Mouse (Mus musculus): ENCODE measurements at regions not wholly inside any gene's neighbourhood (a gene's known extent, or its start where the extent isn't known, plus 50 kb on each side); places are given as distances from the start of the nearest gene placed in this dataset.

DNA sequence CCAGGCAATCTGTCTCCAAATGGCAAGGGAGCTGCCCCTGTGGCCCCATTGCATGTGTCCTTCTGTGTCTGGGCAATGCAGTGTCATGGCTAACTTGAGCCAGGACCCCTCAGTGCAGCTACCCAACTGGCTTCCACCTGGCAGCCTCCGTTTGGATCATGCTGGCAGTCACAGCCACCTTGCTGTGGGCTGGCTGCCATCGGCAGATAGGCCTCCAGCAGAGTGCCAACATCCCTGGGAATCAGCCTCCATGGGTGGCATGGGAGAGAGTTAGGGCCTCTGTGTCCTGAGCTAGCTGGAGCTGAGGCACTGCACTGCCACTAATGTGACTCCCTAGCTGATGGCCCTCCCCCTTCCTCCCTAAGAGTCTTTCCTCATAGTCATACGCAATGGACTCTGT, 174.7 kb upstream of the Fam19a5 start:
- DNase-seq = no peak

DNA sequence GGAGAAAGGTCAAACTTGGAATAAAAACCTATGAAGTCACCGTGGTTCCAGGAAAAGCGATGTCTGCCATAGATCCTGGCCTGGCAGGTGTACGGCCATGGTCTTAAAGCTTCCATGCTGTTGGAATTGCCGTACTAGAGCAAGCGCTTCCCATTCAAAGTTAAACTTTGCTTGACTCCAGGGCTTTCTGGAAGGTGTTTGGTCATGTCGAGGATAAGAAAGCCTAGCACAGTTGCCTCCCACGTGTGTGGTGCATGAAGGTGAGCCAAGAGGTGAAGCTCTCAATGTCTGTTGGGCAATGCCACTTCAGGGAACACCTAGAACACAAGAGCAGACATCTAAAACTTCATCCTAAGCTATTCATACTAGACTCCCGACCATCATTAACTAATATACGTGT, 174.3 kb upstream of the Fam19a5 start:
- no peak for DNase-seq

DNA sequence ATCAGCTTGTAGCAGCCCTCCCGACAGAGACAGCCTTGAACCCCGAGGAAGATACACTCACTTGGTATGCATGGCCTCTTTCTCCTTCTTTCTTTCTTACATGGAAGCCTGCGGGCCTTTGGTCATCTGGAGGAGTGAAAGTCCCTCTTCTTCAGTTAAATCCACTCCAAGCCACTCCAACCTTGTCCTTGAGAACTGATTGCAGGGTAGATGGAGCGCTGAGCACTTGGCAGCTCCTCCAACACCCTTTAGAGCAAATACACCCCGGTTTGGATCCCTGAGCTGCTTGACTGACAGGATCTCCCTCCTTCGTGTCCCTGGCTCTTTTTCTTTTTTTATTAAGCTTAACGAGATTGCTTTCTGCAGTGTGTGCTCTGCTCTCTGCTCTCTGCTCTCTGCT, 173.3 kb upstream of the Fam19a5 start:
- no peak for DNase-seq

DNA sequence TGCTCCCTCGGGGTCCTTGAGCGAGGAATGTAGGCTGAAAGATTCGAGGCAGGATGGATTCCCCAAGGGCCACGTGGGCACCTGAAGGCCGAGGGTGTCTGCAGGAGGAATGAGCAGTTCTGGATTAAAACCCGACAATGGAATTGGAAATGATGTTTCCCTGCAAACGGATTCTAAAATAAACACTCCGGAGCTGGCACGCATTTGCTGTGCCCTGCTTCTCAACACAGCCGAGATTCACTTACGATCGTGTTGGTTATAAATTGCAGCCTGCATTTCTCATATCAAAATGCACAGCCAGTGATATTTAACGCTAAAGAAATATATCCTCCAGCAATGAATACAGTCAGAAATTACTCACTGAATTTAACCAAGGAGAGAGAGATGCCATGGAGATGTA, 169.4 kb upstream of the Fam19a5 start:
- DNase-seq = no peak

DNA sequence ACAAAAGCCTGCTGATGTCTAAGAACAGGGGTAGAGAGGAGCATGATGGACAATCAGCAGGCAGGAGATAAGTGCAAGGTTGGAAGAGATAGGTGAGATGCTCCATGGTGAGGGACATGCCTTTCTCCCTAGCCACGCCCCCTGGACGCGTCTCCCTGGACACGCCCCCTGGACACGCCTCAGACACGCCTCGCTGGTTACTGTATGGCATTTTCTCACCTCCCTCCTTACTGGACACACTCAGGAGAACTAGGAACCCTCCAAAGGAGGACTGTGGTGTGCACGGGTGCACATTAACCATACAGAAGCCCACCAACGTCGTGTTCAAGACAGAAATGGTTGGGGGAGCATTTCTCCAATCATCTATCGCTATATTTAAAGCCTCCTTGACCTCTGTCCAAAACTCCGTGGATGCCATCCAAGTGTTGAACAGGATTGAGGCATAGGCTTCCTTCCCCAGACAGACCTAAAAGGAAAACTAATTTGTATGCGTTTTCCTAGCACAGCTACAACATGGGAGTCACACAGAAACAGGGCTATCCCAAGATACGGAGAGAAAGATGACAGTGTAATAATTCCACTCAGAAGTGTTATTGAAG, 168.4 kb upstream of the Fam19a5 start:
- no peak for DNase-seq

DNA sequence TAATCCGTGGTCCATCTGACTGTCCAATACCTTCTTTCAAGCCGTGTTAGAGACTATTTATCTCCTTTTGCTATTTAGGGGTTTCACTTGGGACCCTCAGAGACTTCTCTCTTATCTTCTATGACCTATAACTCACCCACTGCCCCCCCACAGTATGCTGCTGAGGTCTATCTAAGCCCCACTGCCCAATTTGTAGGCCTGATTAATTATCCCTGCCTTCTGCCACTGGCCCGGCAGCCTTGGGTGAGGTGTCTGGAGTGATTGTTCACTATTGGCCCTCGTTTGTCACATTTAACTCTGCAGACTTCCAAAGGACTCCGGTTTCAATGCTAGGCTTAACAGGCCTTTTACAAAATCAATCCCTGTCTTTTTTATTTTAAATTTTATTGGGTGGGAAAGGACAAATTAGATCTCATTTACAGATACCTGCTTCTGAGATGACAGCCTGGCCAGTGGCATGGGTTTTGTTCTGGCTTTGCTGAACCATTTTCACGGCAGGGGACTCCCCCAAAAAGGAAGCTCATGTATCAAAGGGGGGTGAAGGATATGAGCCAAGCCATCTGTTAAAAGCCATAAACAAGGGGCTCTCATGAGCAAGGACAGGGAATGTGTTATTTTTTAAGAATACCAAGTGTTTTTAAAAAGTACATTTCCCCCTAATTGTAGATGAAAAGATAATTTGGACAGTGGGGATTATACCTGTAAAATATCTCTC, 160.4 kb upstream of the Fam19a5 start:
- no peak for DNase-seq

DNA sequence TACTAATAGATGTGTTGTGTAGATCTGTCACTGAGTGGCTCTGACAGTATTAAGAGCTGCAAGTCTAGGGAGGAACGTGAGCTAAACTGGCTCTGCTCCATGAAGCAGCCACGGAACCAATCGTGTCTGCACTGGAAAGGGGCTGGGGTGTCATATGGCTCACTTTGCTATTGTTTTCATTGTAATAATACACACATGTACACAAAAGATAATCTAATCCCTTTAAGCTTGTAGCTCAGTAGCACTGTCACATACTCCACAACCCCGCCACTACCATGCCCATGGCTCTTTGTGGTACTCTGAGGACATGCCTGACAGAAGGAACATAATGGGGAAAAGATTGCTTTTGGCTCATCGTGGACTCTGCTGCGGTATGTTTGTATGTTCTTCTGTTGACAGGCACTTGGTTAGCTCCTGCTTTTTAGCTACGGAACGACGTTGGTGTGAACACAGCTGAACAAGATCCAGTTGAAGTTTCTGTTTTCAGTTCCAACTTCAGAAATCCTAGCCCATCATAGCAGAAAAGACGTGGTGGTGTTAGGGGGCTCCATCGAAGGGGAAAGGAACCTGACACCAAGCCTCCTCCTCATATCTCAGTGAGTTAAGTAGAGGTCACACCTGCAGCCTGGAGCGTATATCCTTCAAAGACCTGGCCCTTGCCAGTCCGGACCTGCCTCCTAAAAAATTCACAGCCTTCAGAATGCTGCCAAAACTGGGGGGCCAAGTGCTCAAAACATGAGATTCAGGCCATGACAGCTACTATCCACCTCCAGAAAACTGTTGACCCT, 159.6 kb upstream of the Fam19a5 start:
- DNase-seq = no peak

DNA sequence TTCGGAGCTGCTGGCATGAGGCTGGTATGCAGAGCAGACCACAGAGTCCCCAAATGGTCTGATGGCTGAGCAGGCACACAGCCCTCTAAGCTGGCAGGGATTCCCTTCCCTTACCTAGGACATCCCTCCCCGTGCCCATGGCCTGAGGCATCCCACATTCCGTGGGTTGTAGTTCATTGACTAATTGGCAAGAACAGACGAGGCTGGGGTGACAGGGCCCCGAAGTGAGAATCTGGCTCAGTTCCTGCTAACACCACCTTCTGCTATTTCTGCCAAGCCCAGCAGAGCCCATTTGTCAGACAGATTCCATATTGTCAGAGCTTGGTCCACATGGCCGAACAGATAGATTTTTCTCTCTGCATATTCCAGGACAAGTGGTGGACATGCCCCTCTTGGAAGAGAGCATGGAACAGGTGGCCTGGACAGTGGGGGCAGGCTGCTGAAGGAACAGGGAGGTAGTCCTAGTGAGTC, 157.6 kb upstream of the Fam19a5 start:
- no peak for DNase-seq

DNA sequence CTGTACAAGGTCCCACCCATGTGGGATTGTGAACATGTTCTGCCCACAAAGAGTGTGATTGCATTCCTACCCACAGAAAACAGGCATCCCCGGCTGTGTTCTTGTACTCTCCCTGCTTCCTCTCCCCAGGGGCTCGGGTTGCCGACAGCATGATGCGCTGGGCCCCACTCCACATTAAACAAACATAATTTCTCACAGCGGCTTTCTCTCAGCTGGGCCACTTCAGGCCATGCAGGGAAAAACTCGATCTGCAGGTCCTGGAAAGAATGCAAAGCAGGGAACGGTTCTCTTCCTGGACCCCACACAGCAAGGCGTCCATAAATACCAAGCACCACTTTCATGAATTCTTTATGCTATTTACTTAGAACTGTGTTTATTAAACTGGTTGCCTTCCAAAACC, 152.7 kb upstream of the Fam19a5 start:
- DNase-seq = peak; percentile 4 to 11

DNA sequence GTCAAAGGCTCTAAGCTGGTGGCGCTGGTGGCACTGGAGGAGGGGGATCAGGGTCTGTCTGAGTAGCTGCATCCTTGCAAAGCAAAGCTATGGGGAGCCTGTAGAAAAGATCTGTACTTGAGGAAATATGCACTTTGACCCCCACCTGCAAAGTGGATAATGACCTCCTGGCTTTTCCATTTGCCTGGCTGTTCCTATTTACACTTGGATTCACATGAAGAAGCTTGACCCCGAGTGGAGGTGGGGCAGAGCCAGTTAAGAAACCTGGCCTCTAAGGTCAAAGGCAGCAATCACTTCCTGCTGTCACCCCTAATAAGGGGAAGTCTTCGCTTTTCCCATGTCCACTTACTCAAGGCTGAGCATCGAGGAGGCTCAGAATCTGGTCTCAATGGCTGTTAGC, 145.7 kb upstream of the Fam19a5 start:
- no peak for DNase-seq

DNA sequence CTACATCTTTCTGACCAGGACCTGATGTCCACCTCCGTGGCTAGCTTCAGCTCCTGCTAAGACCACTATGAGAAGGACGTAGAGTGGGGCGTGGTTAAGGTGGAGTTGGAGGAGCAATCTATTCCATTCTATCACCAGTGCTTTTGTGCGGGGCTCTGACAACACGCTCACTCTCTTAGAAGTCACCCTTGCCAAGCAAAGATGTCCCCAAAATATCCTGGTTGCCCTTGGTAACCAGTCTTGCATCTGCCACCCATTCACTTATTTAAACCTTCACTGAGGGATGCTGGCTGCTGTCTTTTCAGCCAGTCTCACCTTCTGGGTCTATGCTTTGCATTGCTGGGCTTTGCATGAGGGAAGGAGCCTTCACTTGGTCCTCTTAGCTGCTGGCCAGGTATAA, 138.4 kb upstream of the Fam19a5 start:
- DNase-seq = no peak

DNA sequence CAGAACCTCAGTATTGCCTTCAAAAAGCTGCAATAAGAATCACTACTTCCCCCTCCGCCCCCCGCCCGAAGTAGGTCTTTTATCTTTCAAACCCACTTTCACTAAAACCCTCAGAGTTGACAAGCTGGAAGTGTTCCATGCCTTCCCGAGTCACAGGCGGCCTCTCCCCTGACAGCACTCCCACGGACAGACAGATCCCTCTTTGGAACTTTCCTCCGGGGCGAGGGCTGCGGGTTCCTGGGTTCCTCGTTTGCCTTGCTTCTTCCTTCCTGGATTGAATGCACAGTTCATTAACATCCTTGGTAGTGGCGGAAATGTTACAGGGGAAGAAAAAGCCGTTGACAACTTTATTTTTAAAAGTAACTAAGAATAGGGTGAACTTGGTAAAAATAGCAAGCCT, 132.1 kb upstream of the Fam19a5 start:
- DNase-seq = no peak

DNA sequence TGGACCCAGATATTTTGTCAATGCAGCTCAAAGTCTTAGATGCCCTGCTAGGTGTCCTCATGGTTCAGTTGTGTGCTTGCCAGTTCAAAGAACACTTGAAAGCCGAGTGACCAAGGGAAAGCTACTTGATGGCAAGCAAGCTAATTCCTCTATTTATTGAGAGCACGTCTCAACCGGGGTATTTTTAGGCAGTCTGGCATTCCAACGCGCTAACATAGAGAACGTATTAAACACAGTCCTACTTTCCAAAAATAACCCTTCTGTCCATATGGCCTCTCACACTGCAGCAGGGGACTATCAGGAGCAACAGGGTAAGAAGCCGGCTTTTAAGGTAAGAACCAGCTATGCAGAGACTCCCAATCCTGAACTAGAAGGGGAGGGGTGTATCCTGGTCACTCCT, 128.1 kb upstream of the Fam19a5 start:
- peak; percentile 29 to 62 for DNase-seq

DNA sequence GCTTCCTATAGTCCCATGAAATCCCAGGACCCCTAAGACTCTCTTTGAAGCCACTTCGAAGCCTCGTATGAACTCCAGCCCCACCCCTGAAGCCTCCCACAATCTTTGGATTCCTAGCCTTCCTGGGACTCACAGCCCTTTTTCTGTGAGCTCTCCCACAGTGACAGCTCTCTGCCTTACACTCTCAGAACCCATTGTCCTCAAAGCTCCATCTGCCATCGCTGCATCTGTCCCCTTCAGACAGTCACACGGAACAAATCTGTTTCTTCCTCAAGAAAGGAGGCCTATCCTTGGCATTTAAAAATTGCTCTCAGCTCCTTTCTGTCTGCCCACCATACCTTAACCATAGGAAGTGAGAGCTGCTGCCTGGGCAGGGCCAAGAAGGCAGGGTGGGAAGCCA, 122.4 kb upstream of the Fam19a5 start:
- DNase-seq = no peak

DNA sequence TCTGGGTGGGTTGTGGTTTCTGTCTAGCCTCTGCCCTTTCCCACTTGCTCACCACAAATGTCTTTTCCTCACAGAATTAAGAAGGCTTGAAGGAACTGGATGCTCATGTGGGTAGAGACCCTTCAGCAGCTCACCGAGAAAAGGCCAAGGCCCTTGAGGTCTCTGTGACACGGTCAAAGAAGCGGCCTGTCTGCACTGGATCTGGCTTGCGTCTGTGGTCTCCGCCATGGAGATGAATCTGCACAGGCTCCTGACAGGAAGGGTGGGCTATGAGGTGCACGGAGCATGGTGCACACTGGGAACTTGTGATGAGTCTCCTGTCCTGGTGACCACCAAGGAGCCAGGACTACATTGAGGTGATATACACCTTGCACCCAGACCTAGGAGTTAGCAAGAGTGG, 110.8 kb upstream of the Fam19a5 start:
- DNase-seq = no peak

DNA sequence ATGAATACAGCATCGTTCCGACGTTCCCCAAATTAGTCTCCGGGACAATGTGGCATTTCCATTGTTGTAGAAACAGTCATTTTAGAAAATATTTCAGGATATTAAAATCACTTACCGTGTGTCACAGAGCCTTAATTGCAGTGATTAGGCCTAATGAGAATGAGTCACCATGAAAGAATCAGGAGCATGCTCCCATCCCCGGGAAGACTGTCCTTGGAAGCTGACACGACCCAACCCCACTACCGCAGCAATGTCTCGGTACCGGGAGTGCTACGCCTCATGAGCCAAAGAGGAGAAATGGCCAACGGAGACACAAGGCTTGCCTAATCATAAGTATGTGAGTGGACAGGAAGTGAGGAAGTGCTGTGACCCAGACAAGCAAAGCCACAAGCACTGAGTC, 110.2 kb upstream of the Fam19a5 start:
- DNase-seq = no peak

DNA sequence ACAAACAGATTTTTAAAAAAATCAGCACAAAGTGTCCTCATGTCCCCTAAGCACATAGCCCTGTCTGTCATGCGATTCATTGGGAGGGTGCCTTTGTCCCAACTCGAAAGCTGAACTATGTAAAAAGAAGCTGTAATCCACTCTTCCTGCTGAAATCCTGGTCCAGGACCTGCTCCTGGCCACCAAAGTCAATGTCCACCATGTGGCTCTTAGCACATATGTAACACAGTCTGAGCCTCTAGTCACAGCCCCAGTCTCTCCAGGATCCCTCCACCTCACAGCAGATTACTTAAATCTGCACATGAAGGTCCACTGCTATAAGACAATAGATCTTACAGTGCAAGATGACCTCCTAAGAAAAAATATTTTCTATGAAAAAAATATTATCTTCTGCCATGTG, 108.5 kb upstream of the Fam19a5 start:
- no peak for DNase-seq

DNA sequence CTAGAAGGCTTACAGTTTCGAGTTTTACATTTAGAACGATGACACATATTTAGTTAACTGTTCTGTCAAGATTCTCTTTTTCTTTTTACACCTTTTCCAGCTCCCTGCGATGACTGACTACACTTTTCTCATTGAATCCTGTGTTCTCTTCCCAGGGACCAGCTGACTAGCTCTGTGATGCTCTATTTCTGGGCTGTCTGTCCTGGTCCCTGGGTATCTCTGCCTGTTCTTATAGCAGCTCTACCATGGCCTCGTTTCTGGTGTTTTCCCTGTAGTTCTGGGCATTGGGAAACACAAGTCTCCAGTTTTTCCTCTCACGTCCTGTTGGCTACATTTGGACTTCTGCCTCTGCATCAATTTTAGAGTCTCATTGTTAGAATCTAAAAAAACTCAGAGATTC, 106.5 kb upstream of the Fam19a5 start:
- DNase-seq = no peak

DNA sequence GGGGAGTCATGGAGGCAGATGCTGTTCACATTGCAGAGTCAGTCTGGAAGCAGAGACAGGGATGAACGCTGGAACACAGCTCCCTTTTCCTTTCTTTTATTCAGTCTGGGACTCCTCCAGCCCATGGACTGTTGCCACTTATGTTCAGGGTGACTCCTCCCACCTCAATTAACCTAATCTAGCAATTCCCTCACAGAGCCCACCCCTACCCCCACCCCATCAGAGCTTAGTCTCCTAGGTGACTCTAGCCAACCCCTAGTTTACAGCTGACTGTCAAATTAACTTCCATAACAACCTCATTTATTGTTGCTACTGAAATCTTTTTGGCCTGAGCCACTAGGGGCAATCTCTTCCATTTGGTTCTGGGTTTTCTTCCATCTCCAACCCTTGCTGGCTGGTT, 85.2 kb upstream of the Fam19a5 start:
- no peak for DNase-seq

DNA sequence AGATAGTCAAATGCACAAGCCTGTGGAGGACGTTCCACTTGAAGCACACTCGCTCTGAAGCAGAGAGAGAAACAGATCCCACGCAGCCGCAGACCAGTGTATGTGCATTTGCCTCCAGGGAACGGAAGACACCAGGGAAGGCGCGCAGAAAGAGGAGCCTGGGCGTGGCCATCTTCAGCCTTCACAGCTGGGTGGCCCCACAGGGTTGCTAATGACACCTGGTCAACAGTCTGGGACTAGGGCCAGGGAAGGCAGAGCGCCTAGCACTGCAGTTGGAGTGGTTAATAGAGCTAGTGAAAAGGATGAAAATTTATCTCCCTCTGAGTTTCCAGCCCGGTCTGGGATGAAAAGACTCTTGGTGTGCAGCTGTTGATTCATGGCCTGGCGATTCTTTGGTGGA, 67.9 kb upstream of the Fam19a5 start:
- no peak for DNase-seq

DNA sequence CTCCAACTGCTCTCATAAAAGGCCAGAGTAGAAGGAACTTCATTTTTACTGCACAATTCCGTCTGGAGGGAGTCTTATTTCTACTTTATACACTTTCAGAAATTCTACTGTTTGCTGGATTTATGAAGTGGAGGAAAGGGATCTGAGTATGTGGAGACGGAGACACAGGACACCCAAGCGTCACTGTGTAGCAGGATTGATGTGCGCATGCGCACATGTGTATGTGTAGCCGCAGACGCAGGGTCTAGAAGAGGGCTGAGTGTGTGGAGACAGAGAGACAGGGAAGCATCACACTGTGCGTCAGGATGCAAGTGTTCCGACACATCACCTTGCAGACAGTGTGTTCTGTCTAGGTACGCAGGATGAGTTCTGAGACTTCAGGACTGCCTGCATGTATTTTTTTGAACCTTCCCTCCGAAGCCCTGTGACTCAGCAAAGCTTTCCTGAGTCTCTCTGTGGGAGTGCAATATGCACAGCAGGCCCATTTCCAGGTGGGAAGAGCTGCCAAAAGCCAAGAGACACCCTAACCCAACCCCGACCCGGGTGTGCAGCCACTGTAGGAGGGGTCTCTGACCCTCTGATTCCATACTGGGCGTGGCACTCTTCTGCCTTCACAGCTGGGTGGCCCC, 67.1 kb upstream of the Fam19a5 start:
- no peak for DNase-seq

DNA sequence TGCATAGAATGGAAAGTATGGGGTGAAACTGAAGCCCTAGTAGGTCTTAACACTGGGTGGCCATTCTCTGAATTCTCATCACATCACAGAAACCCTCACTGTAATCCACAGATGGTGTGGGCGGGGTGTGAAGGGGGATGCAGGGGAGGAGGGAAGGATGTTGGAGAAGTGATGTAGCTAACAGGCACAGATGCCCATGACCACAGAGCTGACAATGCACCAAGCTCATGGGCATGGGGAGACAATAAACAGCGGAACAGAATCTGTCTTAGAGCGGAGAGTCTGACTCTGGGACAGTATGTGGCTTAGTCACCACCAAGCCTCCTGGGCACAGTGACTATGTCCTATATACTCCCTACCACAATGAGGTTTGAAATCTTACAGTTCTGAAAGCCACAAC, 63.3 kb upstream of the Fam19a5 start:
- no peak for DNase-seq
